Mouse (Mus musculus) kidney, embryonic 14.5 days (tissue): ENCODE data around the gene Olfr1229. TPM values are rescaled to one million over a fixed set of nuclear protein-coding genes. Genes with fewer than 3 reads are reported as not detected.

Experiments
- ATAC-seq: fragments of 200-750 bp; cut with Nextera tagmentation; 2 replicates; pipeline ENCODE4 v1.8.0; 2017; ENCODE audit warnings: moderate number of reproducible peaks, mild to moderate bottlenecking, moderate TSS enrichment, moderate library complexity; ENCODE audit not compliant: low FRiP score, low TSS enrichment
- H3K27ac ChIP-seq: fragments of 300-500 bp; sonication (generic); 2 replicates; pipeline ENCODE4 v1.5.1; 2014; ENCODE audit warnings: low read depth, mild to moderate bottlenecking, low read length, moderate library complexity, mixed read lengths
- H3K27me3 ChIP-seq: fragments of 300-500 bp; sonication (generic); 2 replicates; pipeline ENCODE4 v1.6.1; 2014; ENCODE audit warnings: mild to moderate bottlenecking, low read length; ENCODE audit not compliant: control insufficient read depth, insufficient read depth
- H3K36me3 ChIP-seq: fragments of 300-500 bp; sonication (generic); 2 replicates; pipeline ENCODE4 v1.6.1; 2014; ENCODE audit warnings: low read length, mixed read lengths; ENCODE audit not compliant: control insufficient read depth, insufficient read depth
- H3K4me1 ChIP-seq: fragments of 300-500 bp; sonication (generic); 2 replicates; pipeline ENCODE4 v1.6.1; 2014; ENCODE audit warnings: low read length, mixed read lengths; ENCODE audit not compliant: control insufficient read depth, insufficient read depth
- H3K4me2 ChIP-seq: fragments of 300-500 bp; sonication (generic); replicated peaks from 2 replicates; pipeline ENCODE4 v1.6.1; 2014; ENCODE audit warnings: low read depth, mild to moderate bottlenecking, low read length
- H3K4me3 ChIP-seq: fragments of 300-500 bp; sonication (generic); 2 replicates; pipeline ENCODE4 v1.5.1; 2014; ENCODE audit warnings: mild to moderate bottlenecking, low read length
- H3K9ac ChIP-seq: fragments of 300-500 bp; sonication (generic); 2 replicates; pipeline ENCODE4 v1.6.1; 2014; ENCODE audit warnings: low read depth, mild to moderate bottlenecking, low read length, moderate library complexity
- H3K9me3 ChIP-seq: fragments of 300-500 bp; sonication (generic); 2 replicates; pipeline ENCODE4 v1.6.1; 2016; ENCODE audit warnings: low read length; ENCODE audit not compliant: control insufficient read depth
- WGBS: fragments of 180-500 bp; shearing (Covaris S2); extraction: QIAGEN DNeasy Blood & Tissue Kit; methylation state at CpG from one replicate; pipeline ENCODE4 v1.1.7; 2014; 5-methylcytosine and 5-hydroxymethylcytosine counted together
- polyA plus RNA-seq: library from polyadenylated mRNA; unstranded; fragments of >200 nt; fragmentation: Nextera tagmentation; extraction: Ambion mirVana; gene quantifications from 2 replicates; pipeline ENCODE4 v1.2.1, GENCODE M21; 2014

Olfr1229 gene
- polyA plus RNA-seq: not detected in 2 replicates

DNA sequence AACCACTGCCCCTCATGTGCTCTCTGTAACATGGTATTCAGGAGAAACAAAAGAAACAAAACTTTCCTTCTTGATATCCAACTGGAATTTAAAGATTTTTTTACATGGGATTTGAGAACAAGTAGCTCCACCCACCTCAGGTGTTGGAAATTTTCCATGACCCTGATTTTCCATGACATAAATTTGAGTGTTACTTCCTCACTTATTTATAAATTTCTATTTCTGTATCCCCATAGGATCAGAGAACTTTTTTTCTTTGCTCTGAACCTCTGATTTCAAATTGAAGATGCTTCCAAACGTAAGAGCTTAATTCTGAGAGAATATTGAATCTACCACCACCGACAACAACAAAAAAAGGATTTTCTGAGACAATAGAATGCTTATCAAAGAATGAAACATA is at the start of gene Olfr1229:
Gene Olfr1229 (minus strand): TSS at position 101 of the 400 bp plus-strand sequence.
- H3K4me3 ChIP-seq: no peak within 1 kb of the TSS
- no peak within 1 kb of the TSS for H3K27ac ChIP-seq
- ATAC-seq: no peak
- H3K4me1 ChIP-seq: no peaks in the 10 kb centered on the region
- no peaks in the 10 kb centered on the region for H3K27me3 ChIP-seq
- WGBS: 86% methylated on average over 2 of the region's 2 CpGs
- no peaks in the 10 kb centered on the region for H3K9me3 ChIP-seq
- no peak within 1 kb of the TSS for H3K4me2 ChIP-seq
- H3K36me3 ChIP-seq: no peaks in the 10 kb centered on the region
- no peak within 1 kb of the TSS for H3K9ac ChIP-seq

DNA sequence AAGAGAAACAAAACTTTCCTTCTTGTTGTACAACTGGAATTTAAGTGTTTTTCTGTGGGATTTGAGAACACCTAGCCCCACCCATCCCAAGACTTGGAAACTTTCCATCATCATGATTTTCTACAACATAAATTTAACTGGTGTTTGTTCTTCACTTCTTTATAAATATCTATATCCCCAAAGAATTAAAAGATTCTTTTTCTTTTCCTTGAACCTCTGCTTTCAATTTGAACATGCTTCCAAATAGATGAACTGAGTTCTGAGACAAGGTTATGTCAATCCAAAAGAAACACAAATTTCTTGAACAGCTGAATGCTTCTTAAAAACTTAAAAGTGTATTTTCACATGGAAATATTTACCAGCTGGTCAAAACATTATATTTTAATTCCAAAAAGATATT is 41.8 kb upstream of the Olfr1229 start, which contains the start of gene Olfr1232:
Gene Olfr1232 (minus strand): TSS at position 101 of the 400 bp plus-strand sequence.
- Histone ChIP-seq H3K9ac (no peak within 1 kb of the TSS), H3K27me3 (no peaks in the 10 kb centered on the region), H3K9me3 (no peaks in the 10 kb centered on the region), H3K27ac (no peak within 1 kb of the TSS), H3K4me3 (no peak within 1 kb of the TSS), H3K4me2 (no peak within 1 kb of the TSS), H3K4me1 (no peaks in the 10 kb centered on the region), H3K36me3 (no peaks in the 10 kb centered on the region)
- no peak for ATAC-seq

DNA sequence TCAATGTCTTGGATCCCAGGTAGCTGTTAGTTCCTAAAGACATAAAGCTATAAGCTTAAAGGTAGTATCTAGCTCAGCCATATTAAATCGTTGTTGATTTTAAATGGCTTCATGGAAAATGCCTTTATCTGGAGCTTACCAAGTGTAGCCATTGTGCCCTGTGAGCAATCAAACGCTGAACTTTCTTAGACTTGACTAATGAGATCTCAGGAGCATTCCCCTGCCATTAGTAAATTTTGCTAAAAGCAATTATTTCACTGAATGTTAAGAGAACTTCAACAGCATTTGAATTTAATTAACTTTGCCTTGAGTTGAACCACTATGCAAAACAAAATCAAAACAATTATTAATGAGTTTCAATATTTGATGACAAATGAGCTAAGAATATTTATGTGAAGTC is 19.2 kb upstream of the Olfr1229 start, which contains the start of gene Olfr1231:
Gene Olfr1231 (minus strand): TSS at position 101 of the 400 bp plus-strand sequence.
- 83% methylated on average over 2 of the region's 2 CpGs for WGBS
- Histone ChIP-seq H3K9me3 (no peaks in the 10 kb centered on the region), H3K4me3 (no peak within 1 kb of the TSS), H3K27me3 (no peaks in the 10 kb centered on the region), H3K4me2 (no peak within 1 kb of the TSS), H3K9ac (no peak within 1 kb of the TSS), H3K27ac (no peak within 1 kb of the TSS), H3K4me1 (no peaks in the 10 kb centered on the region), H3K36me3 (no peaks in the 10 kb centered on the region)
- no peak for ATAC-seq

DNA sequence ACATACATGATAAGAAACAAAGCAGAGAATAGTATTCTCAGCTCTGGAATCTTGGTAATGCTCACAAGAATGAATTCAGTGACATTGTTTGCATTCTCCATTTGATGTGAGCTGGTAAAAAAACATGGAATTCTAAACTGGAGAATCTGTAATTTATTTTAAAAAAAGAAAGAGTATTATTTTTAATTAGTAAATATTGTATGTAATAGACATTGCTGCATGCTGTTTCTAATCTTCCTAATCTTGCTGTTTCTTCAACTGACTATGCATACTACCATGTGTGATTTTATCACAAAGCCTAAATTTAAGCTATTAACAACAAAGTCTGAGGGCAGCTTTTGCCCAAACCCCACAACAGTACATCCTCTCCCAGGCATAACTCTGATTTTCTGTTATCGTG is 9.4 kb upstream of the Olfr1229 start, which contains the start of gene Olfr1230:
Gene Olfr1230 (minus strand): TSS at position 101 of the 400 bp plus-strand sequence.
- ATAC-seq: no peak
- Histone ChIP-seq H3K36me3 (no peaks in the 10 kb centered on the region), H3K4me2 (no peak within 1 kb of the TSS), H3K4me1 (no peaks in the 10 kb centered on the region), H3K9ac (no peak within 1 kb of the TSS), H3K9me3 (no peaks in the 10 kb centered on the region), H3K27me3 (no peaks in the 10 kb centered on the region), H3K4me3 (no peak within 1 kb of the TSS), H3K27ac (no peak within 1 kb of the TSS)
- WGBS: 83% methylated on average over 1 of the region's 1 CpGs

DNA sequence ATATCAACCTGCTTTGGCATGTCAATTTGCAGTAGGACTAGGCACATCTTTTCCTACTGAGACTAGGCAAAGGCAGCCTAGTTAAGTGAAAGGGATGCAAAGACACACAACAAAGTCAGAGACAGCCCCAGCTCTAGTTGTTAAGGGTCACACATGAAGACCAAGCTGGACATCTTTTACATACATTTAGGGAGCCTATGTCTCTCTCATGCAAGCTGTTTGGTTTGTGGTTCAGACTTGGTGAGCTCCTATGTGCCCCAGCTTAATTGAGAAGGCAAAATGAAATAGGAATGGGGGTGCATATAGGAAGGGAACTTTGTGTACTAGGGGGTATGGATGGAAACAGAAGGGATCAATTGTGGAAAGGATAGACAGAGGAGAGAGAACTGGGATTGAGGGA is 33.9 kb downstream of the Olfr1229 start, which contains the start of gene Olfr1228:
Gene Olfr1228 (minus strand): TSS at position 101 of the 400 bp plus-strand sequence.
- ATAC-seq: no peak
- Histone ChIP-seq H3K9ac (no peak within 1 kb of the TSS), H3K27ac (no peak within 1 kb of the TSS), H3K27me3 (no peaks in the 10 kb centered on the region), H3K4me2 (no peak within 1 kb of the TSS), H3K4me3 (no peak within 1 kb of the TSS), H3K4me1 (no peaks in the 10 kb centered on the region), H3K36me3 (no peaks in the 10 kb centered on the region), H3K9me3 (no peaks in the 10 kb centered on the region)

Other genes starting within 250 kb of the Olfr1229 start
- gene Olfr1218, start 226.8 kb downstream of the Olfr1229 start, polyA plus RNA-seq: not detected in 2 replicates
- gene Olfr1219, start 204.5 kb downstream of the Olfr1229 start, polyA plus RNA-seq: not detected in 2 replicates
- not detected in 2 replicates for gene Olfr1220, start 181.2 kb downstream of the Olfr1229 start, polyA plus RNA-seq
- not detected in 2 replicates for gene Olfr1221, start 170.7 kb downstream of the Olfr1229 start, polyA plus RNA-seq
- gene Olfr1222, start 155.0 kb downstream of the Olfr1229 start, polyA plus RNA-seq: not detected in 2 replicates
- not detected in 2 replicates for gene Olfr1223, start 136.5 kb downstream of the Olfr1229 start, polyA plus RNA-seq
- not detected in 2 replicates for gene Olfr1224-ps1, start 123.9 kb downstream of the Olfr1229 start, polyA plus RNA-seq
- gene Olfr1225, start 113.3 kb downstream of the Olfr1229 start, polyA plus RNA-seq: not detected in 2 replicates
- gene Olfr1226, start 88.0 kb downstream of the Olfr1229 start, polyA plus RNA-seq: not detected in 2 replicates
- not detected in 2 replicates for gene Olfr1228, start 34.0 kb downstream of the Olfr1229 start, polyA plus RNA-seq
- not detected in 2 replicates for gene Olfr1230, start 9.3 kb upstream of the Olfr1229 start, polyA plus RNA-seq
- gene Olfr1231, start 19.1 kb upstream of the Olfr1229 start, polyA plus RNA-seq: not detected in 2 replicates
- not detected in 2 replicates for gene Olfr1232, start 41.7 kb upstream of the Olfr1229 start, polyA plus RNA-seq
- gene Olfr1233, start 54.4 kb upstream of the Olfr1229 start, polyA plus RNA-seq: not detected in 2 replicates
- gene Olfr1234, start 76.9 kb upstream of the Olfr1229 start, polyA plus RNA-seq: not detected in 2 replicates
- gene Olfr1238, start 121.7 kb upstream of the Olfr1229 start, polyA plus RNA-seq: not detected in 2 replicates
- gene Olfr1239, start 132.4 kb upstream of the Olfr1229 start, polyA plus RNA-seq: not detected in 2 replicates
- not detected in 2 replicates for gene Olfr1240, start 155.0 kb upstream of the Olfr1229 start, polyA plus RNA-seq
- not detected in 2 replicates for gene Olfr1241, start 199.1 kb upstream of the Olfr1229 start, polyA plus RNA-seq
- not detected in 2 replicates for gene Olfr1242, start 210.3 kb upstream of the Olfr1229 start, polyA plus RNA-seq
- not detected in 2 replicates for gene Olfr1243, start 243.5 kb upstream of the Olfr1229 start, polyA plus RNA-seq